Mouse (Mus musculus) embryonic fibroblast, embryonic 13.5 days (primary cell): ENCODE data around the gene Pgp. TPM values are rescaled to one million over a fixed set of nuclear protein-coding genes. Genes with fewer than 3 reads are reported as not detected.
"Not testable (repeated sequence)": the region's sequence is repeated elsewhere in the genome, so short reads cannot be mapped to it uniquely, and the experiment has no call there.

Source experiments
- H3K27ac ChIP-seq: 2 replicates; pipeline ENCODE4 v1.5.1; 2012; ENCODE audit warnings: low read length, control low read depth, inconsistent platforms; ENCODE audit not compliant: insufficient read depth
- H3K4me1 ChIP-seq: 2 replicates; pipeline ENCODE4 v1.6.1; 2011; ENCODE audit warnings: low read length; ENCODE audit not compliant: control insufficient read depth, insufficient read depth
- H3K4me3 ChIP-seq: 2 replicates; pipeline ENCODE4 v1.5.1; 2011; ENCODE audit warnings: mild to moderate bottlenecking, control low read depth, low read length; ENCODE audit not compliant: insufficient read depth
- CTCF ChIP-seq: IDR thresholded peaks from 2 replicates; pipeline ENCODE4 v1.5.1; 2011; ENCODE audit warnings: mild to moderate bottlenecking, control low read depth, low read length, moderate library complexity, borderline replicate concordance; ENCODE audit not compliant: insufficient read depth
- POLR2A ChIP-seq: IDR thresholded peaks from 2 replicates; pipeline ENCODE4 v1.6.1; 2011; ENCODE audit warnings: low read depth, mild to moderate bottlenecking, control low read depth, low read length, moderate library complexity
- polyA plus RNA-seq: library from polyadenylated mRNA; stranded (reverse); fragments of >200 nt; gene quantifications from 2 replicates; pipeline ENCODE4 v1.2.4, GENCODE M21; 2011; ENCODE audit warnings: low read depth; ENCODE audit not compliant: missing spikeins, insufficient read length

Pgp gene
- polyA plus RNA-seq, 1 experiment, result 21.1 TPM

DNA sequence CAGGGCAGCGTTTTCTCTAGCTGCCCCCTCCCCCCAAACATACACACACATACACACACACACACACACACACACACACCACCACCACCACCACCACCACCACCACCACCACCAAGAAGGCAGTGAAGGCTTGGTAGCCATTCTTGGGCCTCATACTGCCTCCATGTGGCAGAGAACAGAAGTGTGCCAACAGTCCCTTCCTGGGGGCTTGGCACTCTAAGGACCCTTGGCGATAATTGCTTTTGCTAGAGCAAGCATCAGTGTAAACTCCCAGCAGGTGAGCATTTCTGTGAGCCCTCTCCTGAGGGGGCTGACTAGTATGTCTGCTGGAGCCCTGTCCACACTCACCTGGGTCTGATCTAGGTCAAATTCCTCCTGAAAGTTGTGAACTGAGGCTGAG, 29.0 kb upstream of the Pgp start:
- Histone ChIP-seq H3K4me3 (no peak overlapping the region), H3K27ac (no peak overlapping the region), H3K4me1 (no peaks in the 10 kb centered on the region)
- TF ChIP-seq CTCF (0 out of 2 replicates have a peak, but pooled peaks have one; percentile 11), POLR2A (no peak)

DNA sequence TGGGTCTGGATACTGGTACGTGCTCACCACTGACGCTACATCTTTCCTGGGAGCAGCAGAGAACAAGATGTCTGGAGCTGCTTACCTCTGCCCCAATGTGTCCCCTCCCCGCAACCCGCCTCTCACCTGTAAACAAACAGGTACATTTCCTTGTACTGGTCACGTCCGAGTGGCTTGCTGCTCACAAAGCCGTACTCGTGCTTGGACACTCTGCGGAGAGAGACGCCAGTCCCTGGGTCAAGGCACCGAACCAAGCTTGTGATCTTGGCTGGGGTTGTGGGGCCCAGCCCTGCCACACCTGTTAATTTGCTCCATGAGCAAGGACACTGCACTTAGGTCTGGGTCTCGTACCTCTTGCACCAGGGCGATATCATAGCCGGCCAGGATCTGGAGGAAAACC, 28.1 kb upstream of the Pgp start:
- H3K4me3 ChIP-seq, result no peak overlapping the region
- H3K4me1 ChIP-seq, result no peaks in the 10 kb centered on the region
- no peak overlapping the region for H3K27ac ChIP-seq
- TF ChIP-seq POLR2A (no peak), CTCF (no peak)

DNA sequence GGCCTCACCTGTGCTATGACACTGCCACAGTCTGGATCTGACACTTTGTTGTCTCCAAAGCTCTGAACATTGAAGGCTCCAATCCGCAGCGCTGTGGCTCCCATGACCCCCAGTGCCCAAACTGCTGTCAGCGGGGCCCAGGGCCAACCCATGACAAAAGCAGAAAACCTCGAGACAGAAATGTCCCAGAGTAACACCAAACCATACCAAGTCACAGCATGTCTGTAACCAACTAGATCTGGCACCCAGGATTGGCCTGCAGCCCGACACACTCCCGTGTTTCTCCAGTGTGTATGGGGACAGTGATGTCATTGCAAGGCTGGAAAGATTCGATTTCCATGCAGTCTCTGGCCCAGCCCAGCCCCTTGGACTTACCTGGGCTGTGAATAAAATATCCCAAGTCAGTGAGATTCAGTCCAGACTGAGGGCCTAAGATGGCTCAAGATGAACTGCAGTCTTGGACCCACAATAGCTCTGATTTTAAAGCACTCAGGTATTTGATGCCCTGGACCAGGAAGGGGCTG, 27.5 kb upstream of the Pgp start, which contains the start of gene Dnase1l2:
Gene Dnase1l2 (minus strand): TSS at position 474 of the 524 bp plus-strand sequence.
- H3K4me1 ChIP-seq, result no peaks in the 10 kb centered on the region
- H3K4me3 ChIP-seq, result no peak within 1 kb of the TSS

DNA sequence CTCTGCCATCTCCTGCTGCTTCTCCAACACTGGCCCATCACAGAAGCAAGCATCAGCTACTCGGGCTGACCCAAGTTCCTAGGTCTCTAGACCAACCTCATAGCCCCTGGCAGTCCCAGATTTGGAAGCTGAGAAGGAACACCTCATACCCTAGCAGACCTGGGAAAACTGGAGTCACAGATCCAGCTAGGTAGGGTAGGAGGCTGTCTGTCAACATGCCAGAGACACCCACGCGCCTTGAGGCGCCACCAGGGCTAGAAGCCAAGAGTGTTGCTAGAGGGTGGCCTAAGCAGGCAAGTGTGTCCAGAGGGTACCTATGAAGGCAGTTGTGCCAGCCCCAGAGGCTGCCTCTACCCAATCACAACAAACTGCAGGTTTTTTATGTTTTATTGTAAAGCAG, 26.8 kb upstream of the Pgp start:
- TF ChIP-seq CTCF, result no peak
- TF ChIP-seq POLR2A, result no peak

More for the DNA sequence above, 27.5 kb upstream of the Pgp start, which contains the start of gene Dnase1l2:
- no peak within 1 kb of the TSS for H3K27ac ChIP-seq
- TF ChIP-seq POLR2A (no peak), CTCF (no peak)

DNA sequence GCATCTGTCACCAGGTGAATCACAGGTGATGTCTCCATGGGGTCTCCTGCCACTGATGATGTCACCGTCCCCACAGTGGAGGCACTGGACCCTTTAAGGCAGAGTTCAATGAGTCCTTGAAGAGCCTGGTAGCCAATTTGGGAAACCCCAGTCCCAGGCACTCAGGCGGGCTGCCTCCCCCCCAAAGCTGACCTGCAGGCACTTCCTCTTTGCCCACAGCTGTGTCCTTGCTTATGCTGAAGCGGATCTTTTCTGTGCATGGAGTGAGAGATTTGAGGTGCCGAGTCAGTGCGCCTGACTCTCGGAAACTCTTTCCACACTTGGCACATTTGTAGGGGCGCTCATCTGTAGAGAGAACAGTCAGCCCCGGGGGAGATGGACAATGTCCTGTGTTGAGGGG, 23.6 kb upstream of the Pgp start:
- H3K27ac ChIP-seq, result no peak overlapping the region

More for the DNA sequence above, 26.8 kb upstream of the Pgp start:
- H3K4me1 ChIP-seq, result no peaks in the 10 kb centered on the region
- no peak overlapping the region for H3K27ac ChIP-seq
- H3K4me3 ChIP-seq, result no peak overlapping the region

DNA sequence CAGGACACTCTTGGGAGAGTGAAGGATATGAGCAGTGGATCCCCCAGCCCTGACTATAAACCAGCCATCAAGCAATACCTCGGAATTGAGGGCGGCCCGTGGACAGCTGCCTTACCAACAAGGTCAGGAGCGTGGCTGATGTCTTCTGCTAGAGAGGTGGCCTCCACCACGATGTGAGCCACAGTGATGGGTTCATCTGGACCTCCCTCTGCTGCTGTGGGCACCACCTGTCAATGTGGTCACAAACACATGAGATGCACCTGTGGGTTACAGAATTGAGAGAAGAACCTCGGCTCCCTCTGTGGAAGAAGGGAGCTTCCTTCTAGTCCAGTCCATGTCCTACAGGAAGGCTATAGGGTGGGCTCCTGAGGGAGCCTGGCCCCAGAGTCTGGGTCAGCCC, 20.7 kb upstream of the Pgp start:
- no peak overlapping the region for H3K27ac ChIP-seq
- H3K4me3 ChIP-seq, result no peak overlapping the region
- no peaks in the 10 kb centered on the region; the same call in 1 of the 2 replicates for H3K4me1 ChIP-seq
- no peak for TF ChIP-seq POLR2A
- TF ChIP-seq CTCF, result no peak

More for the DNA sequence above, 23.6 kb upstream of the Pgp start:
- H3K4me3 ChIP-seq, result no peak overlapping the region
- no peaks in the 10 kb centered on the region for H3K4me1 ChIP-seq
- TF ChIP-seq CTCF (no peak), POLR2A (no peak)

DNA sequence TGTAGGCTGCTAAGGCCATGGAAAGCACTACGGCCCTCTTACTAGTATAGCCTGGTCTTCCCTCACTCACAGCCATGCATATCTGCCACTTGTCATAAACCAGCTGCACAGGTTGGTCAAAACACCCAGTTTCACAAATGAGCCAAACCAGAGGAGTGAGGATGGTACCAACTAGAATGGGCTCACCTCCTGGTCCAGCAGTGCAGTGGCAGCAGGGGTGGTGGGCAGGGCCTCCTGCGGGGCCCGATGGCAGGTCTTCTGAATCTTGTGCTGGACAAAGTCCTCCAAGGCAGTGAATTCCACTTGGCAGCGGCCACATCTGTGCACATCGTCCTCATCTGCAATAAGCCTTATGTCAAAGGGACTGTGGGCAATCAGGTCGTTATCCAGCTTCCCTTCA, 19.0 kb upstream of the Pgp start:
- TF ChIP-seq CTCF (no peak), POLR2A (no peak)
- H3K27ac ChIP-seq, result no peak overlapping the region
- no peak overlapping the region for H3K4me3 ChIP-seq
- no peaks in the 10 kb centered on the region; the same call in 1 of the 2 replicates for H3K4me1 ChIP-seq

DNA sequence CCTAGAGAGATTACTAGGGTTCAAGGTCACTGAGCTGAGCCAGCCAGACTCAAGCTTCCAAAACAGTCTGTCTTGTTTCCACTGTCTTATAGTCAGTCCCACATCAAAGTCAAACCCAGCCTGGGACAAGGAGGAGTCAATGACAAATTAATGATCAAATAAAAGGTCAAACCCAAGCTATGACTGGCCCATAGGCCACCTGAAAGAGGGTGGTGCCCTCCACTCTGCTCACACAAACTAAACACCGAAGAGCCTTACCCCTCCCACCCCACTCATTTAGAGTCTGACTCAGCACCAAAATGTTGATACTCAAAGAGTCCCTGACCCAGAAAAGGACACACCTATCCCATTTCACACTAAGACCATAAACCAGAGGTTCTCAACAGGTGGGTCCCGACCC, 16.8 kb upstream of the Pgp start:
- Histone ChIP-seq H3K4me1 (no peaks in the 10 kb centered on the region; the same call in 1 of the 2 replicates), H3K27ac (no peak overlapping the region), H3K4me3 (no peak overlapping the region)
- TF ChIP-seq POLR2A (no peak), CTCF (no peak)

DNA sequence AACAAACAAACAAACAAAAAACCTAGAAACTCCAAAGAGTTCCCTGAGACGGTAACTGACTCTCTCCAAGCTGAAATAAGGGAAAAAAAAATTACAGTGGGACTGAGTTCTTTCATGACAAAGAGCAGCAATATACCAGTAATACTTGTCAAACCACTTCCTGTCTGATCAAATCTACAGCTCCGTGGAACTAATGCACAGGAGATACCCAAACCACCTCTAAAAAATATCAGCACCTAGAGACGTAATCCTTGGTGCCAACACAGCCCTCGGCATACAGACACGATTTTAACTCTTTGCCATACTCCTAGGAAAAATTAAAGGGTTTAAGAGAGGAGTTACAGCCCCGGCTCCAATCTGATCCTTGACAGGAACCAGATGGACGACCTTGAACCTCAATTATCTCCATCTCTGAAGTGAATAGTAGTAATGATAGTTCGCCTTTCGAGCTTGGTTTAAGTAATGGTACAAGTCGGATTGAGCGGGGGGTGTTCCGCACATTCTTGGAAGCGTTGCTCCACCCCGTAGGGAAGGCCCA, 15.9 kb upstream of the Pgp start:
- no peak for TF ChIP-seq CTCF
- no peak for TF ChIP-seq POLR2A
- H3K4me1 ChIP-seq, result no peaks in the 10 kb centered on the region; the same call in 1 of the 2 replicates
- peak overlapping the region; percentile 83 for H3K27ac ChIP-seq
- H3K4me3 ChIP-seq, result peak overlapping the region; percentile 71

DNA sequence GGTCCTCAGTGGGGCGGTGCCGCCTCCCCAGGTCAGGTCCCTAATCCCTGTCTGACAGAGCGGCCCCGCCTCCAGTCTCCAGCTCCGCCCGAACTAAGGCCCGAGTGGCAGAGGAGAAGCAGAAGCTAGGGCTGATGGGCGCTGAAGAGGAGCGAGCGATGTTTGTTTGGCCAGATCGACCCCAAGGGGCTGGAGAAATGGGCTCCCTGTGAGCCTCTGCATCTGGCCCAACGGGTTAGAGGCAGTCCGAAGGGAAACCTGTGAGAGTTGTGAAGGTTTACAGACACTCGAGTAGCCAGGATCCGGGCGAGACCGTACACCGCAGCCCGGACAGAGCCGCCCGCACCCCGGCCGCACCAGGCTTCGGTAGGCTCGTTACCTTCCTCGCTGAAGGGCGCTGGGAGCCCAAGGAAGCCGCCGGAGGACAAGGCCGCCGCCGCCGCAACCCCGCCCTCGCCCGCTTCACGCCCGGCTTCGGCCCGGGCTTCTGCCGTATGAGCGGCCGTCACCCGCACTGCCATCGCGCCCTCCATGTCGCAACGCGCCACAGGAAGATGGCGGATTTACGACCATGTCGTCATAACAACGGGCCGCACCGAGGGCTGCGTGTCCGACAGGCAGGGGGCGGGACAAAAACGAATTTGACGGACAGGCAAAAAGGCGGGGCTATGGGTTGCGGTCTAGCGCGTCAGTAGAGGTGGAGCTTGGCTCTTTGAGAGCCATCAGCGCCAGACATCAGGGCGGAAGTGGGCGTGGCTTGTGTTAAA, 15.3 kb upstream of the Pgp start:
- TF ChIP-seq CTCF (no peak), POLR2A (peak; percentile 95)
- H3K27ac ChIP-seq, result peak overlapping the region; percentile 81
- H3K4me3 ChIP-seq, result peak overlapping the region; percentile 71
- no peaks in the 10 kb centered on the region; the same call in 1 of the 2 replicates for H3K4me1 ChIP-seq

DNA sequence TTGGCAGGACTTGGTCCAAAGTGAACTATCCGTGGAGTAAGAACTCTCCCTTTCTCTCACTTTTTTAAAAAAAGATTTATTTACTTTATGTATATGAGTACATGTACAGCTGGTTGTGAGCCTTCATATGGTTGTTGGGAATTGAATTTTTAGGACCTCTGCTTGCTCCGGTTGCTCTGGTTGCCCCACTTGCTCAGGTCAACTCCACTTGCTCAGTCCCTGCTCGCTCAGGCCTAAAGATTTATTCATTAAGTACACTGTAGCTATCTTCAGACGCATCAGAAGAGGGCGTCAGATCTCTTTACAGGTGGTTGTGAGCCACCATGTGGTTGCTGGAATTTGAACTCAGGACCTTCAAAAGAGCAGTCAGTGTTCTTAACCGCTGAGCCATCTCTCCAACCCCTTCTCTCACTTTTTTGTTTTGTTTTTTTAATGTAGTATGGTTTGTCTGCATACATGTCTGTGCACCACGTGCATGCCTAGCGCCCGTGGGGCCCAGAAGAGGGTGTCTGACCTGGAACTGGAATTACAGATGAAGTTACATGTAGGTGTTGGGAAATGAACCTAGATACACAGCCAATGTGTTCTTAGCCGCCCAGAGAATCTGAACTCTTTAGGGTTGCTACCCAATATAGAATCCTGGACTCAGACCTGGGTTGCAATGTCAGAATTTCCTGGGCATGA, 14.5 kb upstream of the Pgp start:
- not testable (repeated sequence) for H3K4me3 ChIP-seq, H3K27ac ChIP-seq, H3K4me1 ChIP-seq
